Mouse (Mus musculus) ovary, postnatal 36 days (tissue): Measurements from ENCODE around the gene Crebl2.

ENCODE experiments used
- DNase-seq: peaks from one replicate; pipeline ENCODE4 v3.0.0; 2022; ENCODE audit warnings: low spot score, mixed read lengths

Gene Crebl2

DNA sequence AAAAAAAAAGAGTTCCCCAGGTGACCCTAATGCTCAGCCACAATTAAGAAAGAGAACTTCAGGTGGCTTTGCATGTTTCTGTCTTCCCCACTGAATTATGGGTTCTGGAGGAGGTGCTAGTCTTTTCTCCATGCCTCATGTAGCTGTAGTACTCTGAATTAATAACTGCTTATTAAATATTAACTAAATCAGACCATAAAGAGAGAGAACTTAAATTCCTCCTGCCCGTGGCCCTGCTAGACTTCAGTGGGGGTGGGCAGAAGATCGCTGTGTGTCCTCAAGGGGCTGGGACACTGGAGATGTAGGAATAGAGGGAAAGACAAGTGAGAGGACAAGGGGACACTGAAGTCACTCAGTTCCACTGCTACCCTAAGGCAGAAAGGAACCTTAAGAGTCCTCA, 42.3 kb downstream of the Crebl2 start:
- no peak for DNase-seq

- no peak for DNase-seq
Measured at GRCm38 (mm10) chr6:134873018-134873417, 43.1 kb downstream of the Crebl2 start.

DNA sequence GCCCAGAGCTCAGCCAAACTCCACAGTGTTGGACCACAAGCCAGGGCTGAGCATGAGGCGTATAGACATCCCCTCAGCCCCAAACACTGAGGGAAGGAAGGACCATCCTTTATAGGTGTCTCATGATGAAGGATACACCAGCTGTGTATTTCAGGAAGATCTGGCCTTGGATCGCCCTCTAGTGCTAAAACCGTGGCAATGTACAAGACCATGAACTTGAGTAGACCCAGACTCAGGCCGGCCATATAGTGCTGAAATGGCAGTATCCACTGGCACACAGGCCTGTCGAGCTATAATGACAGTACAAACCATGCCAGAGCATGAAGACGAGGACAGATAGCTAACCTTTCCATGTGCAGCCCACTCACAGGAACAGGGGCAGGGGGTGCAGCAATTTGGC, 46.8 kb downstream of the Crebl2 start:
- no peak for DNase-seq

DNA sequence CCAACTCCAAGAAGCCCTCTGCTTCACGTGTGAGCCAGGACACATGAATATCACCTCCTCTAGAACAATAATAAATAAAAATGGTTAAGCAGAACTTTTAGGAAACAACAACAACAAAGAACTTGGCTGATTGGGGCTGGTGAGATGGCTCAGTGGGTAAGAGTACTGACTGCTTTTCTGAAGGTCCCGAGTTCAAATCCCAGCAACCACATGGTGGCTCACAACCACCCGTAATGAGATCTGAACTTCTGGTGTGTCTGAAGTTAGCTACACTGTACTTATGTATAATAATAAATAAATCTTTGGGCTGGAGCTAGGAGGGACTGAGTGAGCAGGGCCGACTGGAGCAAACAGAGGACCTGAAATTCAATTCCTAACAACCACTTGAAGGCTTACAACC, 47.3 kb downstream of the Crebl2 start:
- no peak for DNase-seq

DNA sequence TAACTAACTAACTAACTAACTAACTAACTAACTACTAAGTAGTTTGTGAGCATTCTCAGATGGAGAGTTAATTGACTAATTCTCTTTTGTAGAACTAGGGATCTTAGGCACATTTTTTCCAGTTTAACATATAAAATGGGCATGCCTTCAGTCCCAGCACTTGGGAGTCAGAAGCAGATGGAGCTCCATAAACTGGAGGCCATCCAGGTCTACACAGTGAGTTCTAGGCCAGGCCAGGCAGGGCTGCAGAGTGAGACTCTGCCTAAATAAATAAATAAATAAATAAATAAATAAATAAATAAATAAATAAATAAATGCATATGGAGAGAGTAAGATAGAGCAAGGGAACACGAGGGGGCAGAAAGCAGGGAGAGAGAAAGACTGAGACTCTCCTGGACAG, 47.9 kb downstream of the Crebl2 start:
- no peak for DNase-seq

- no peak for DNase-seq
Measured at GRCm38 (mm10) chr6:134879556-134879955, 49.6 kb downstream of the Crebl2 start.

- DNase-seq: no peak
Measured at GRCm38 (mm10) chr6:134880046-134880445, 50.1 kb downstream of the Crebl2 start.

- DNase-seq: no peak
Measured at GRCm38 (mm10) chr6:134883661-134884060, 53.7 kb downstream of the Crebl2 start.

GRCm38 (mm10) chr6:134885515-134885914, 55.6 kb downstream of the Crebl2 start:
- DNase-seq: no peak

- no peak for DNase-seq
Measured at GRCm38 (mm10) chr6:134886475-134886874, 56.5 kb downstream of the Crebl2 start.

- DNase-seq: no peak
Measured at GRCm38 (mm10) chr6:134887008-134887407, 57.1 kb downstream of the Crebl2 start.

GRCm38 (mm10) chr6:134887711-134888449, 57.9 kb downstream of the Crebl2 start:
- no peak for DNase-seq

DNA sequence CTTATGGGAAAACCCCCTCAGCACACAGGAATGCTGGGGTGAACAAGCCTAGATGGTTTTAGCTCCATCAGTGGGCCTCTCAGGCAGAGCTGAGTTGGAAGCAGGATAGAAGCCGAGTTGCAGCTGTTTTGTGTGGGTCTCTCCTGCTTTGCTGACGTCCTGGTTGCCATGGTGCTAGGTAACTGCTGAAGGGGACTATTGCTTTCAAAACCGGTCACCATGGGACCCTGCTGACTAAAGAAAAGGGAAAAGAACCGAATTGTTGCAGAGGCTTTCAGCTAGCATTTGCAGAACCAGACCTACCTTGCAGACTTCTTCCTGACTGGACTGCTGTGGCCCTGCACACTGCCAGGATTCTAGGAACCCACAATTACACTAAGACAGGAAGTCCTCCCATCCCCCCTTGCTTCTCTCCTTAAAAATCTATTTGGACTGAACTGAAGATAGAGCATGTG, 58.6 kb downstream of the Crebl2 start:
- DNase-seq: no peak

DNA sequence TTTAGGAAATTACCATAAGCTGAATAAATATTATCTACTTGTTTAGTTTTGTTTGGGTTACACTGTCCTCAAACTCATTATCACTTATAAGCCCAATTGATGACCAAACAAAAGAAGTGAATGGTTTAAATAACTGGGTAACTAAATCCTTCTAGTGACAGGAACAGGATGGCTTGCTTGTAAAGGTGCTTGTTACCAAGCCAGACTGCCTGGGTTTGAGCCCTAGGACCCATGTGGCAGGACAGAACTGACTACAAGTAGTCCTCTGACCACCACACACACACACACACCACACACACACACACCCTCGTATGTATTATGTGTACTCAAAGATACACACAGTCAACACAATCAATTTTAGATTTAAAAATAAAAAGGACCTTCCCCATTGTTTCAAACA, 59.8 kb downstream of the Crebl2 start:
- DNase-seq: no peak

GRCm38 (mm10) chr6:134890436-134890835, 60.5 kb downstream of the Crebl2 start:
- no peak for DNase-seq

- no peak for DNase-seq
Measured at GRCm38 (mm10) chr6:134896570-134897436, 66.8 kb downstream of the Crebl2 start.

GRCm38 (mm10) chr6:134897443-134898094, 67.6 kb downstream of the Crebl2 start:
- DNase-seq: peak; percentile 96

GRCm38 (mm10) chr6:134898095-134898965, 68.4 kb downstream of the Crebl2 start, which contains the start of gene Gpr19:
Gpr19 (minus strand) TSS chr6:134898578.
- peak; percentile 91 for DNase-seq

GRCm38 (mm10) chr6:134903368-134903767, 73.4 kb downstream of the Crebl2 start:
- no peak for DNase-seq

GRCm38 (mm10) chr6:134903891-134904884, 74.2 kb downstream of the Crebl2 start:
- no peak for DNase-seq
